Mouse (Mus musculus): ENCODE measurements around the gene Pom121l2.

Gene Pom121l2

GRCm38 (mm10) chr13:21980981-21981802, at the start of gene Pom121l2:
Gene Pom121l2 (plus strand): TSS chr13:21981194.
- DNase-seq (ENCODE audit: low read depth, low spot score): no peak

DNA sequence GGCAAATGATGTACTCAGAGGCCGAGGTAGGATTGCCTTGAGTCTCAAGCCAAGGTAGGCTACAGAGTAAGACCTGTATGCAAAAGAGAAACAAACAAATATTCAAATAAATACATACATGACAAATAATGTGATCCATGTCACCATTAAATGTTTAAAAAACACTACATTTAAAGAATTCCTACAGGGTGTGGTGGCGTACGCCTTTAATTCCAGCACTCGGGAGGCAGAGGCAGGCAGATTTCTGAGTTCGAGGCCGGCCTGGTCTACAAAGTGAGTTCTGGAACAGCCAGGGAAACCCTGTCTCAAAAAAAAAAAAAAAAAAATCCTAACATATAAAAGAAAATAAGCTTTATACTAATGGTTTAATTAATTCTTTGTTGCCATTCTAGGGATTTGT, 49.3 kb upstream of the Pom121l2 start:
- DNase-seq (ENCODE audit: low read depth, low spot score): no peak

- DNase-seq (ENCODE audit: low read depth, low spot score): no peak
Measured at GRCm38 (mm10) chr13:21933626-21934548, 47.1 kb upstream of the Pom121l2 start.

GRCm38 (mm10) chr13:21934982-21935791, 45.8 kb upstream of the Pom121l2 start:
- no peak for DNase-seq (ENCODE audit: low read depth, low spot score)

DNA sequence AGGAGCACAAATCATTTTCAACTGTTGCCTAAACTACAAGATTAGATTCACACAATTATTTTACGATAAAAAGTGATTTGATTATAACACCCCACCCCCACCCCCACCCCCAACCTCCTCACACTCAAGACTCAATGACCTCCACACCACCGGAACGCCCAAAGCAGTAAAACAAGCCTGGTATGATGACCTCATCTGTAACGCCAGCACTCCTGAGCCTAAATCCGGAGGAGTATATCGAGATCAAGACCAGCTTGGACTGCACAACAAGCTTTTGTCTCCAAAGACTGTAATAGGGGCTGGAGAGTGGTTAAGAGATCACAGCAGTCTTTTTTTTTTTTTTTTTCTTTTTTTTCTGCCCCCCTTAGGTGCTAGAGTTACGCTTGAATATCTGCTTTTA, 45.2 kb upstream of the Pom121l2 start:
- DNase-seq (ENCODE audit: low read depth, low spot score): no peak

- no peak for DNase-seq (ENCODE audit: low read depth, low spot score)
Measured at GRCm38 (mm10) chr13:21936968-21937367, 44.0 kb upstream of the Pom121l2 start.

- peak; percentile 80 for DNase-seq (ENCODE audit: low read depth, low spot score)
Measured at GRCm38 (mm10) chr13:21940213-21940612, 40.8 kb upstream of the Pom121l2 start.

DNA sequence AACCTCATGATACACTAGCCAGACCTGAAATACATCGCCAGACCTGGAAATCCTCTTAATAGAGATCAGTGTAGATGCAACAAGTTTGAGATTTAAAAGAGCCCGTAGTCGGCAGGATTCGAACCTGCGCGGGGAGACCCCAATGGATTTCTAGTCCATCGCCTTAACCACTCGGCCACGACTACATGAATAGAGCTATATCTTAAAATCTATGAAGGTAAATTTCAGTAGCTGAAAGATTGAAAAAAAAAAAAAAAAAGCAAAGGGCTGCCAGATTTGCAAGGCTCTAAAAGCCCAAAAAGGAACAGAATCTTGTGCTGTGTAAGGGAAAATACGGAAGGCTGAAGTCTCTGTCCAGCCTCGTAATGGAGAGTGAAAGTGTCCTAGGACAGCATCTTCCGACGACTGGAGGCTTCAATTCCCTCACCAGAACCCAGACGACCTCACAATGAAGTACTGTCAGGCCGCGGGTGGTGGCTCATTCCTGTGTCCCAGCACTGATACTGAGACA, 40.1 kb upstream of the Pom121l2 start:
- no peak for DNase-seq (ENCODE audit: low read depth, low spot score)

DNA sequence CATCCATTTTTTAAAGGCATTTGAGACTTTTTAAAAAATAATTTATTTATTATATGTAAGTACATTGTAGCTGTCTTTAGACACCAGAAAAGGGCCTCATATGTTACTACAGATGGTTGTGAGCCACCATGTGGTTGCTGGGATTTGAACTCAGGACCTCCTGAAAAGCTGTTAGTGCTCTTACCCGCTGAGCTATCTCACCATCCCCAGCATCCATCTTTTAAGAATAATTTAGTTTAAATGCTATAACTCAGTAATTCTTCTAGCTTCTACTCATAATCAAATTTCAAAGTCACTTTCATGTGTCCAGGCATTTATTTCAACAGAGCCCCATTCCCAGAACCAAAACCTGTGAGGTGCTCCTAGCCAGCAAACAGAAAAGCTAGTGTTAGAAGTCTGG, 37.4 kb upstream of the Pom121l2 start:
- no peak for DNase-seq (ENCODE audit: low read depth, low spot score)

DNA sequence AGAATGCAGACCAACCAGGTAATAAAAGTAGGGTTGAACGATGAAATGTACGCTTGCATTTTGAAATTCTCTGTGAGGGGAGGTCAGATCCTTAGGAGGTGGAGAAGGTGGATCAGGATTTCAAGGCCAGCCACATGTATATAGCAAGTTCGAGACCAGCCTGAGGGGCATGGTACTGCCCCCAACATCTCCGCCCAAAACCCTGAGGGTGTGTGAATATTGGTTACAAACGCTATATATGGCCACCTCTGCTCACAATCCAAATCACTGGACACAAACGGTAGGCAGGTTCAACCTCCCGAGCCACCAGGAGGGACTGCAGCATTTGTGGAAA, 36.4 kb upstream of the Pom121l2 start:
- no peak for DNase-seq (ENCODE audit: low read depth, low spot score)

DNA sequence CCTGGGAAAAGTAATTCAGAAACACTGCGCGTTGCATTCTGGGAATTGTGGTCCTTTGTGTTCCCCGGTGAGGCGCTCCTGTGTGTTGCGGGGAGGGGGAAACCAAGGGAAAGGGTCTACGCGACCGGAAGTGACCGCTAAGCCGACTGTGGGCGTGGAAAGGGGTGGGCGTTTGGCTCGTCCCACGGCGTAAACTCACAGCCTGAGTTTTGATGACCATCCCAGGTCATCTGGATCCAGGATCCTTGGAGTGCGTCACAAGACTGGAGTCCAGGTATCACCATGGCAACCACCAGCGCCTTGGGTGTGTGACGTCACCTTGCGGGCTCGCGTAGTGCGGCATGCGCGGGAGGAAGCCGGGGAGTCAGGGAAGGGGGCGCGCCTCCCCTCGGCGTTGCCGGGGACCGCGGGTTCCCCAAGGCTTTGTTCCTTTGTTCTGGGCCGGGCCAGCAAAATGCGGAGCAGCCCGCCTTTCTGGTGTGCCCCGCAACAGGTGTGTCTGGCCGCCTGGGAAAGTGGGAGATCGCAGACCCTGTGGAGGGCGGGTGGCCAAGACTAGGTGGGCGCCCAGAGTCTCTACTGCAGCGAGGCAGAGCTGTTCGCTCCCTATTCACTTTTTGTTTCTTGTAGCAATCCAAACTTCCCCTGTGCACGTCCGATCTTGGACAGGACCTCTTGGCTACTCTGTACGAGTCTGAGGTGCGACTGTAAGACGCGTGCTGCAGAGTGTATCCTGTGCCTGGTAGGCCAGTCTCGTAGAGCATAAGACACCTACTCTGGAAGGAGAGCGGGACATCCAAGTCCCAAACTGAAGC, 35.9 kb upstream of the Pom121l2 start, which contains the start of gene Zfp184:
TSS of gene Zfp184 (plus strand) at position 169 of the 815 bp plus-strand sequence.
- DNase-seq (ENCODE audit: low read depth, low spot score): peak; percentile 92

DNA sequence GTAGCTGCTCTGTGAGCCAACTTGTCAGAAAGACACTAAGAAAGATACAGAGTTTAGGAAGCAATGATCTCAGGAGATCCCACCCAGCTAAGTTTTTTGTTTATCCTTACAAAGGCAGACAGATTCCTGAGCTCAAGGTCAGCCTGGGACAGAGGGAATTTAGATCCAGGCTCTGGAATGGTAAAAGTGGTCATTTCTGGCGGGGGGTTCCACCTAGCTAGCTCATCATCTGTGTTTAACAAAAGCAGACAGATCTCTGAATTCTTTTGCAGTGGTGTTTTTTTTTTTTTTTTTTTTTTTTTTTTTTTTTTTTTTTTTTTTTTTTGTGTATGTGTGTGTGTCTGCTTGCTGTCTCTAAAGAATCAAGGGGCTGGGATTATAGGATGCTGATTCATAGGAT, 11.7 kb upstream of the Pom121l2 start:
- no peak for DNase-seq (ENCODE audit: low read depth, low spot score)

- no peak for DNase-seq (ENCODE audit: low read depth, low spot score)
Measured at GRCm38 (mm10) chr13:21969816-21970215, 11.2 kb upstream of the Pom121l2 start.

DNA sequence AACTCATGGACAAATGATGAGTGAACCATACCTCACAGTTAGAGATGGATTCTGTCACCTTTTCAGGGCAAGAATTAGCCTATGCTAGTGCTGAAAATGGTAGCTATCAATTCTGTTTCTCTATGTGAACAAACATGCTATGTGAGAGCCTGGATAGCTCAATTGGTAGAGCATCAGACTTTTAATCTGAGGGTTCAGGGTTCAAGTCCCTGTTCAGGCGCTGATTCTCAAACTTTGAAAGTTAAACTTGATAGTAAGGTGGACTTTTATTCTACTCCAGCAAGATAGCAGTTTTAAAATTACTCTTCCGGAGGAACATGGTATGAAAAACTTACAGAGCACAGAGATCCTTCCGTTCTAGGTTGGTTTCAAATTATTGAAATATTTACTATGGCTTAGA, 9.4 kb upstream of the Pom121l2 start:
- DNase-seq (ENCODE audit: low read depth, low spot score): no peak

DNA sequence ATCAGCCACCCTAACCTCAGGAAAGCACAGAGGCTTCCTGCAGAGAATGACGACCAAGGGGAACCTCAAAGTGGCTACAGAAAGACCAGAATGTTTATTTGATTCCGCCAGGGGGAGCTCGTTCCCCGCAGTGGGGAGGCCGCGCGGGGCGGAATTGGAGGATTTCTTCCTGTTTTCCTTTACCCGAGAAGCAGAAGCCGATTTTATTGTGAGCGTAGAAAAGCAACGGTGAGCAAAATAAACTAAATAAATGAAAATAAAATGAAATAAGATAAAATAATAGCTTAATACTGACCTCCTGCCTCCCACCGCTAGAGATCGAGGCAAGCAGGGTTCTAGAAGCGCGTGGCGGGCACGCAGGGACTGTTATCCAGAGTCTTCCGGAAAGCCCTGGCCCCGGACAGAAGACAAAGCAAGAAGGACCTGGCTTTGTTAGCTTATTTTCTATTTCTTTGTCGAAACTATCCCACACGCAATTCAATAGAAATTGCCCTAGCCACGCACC, 6.7 kb upstream of the Pom121l2 start:
- DNase-seq (ENCODE audit: low read depth, low spot score): peak; percentile 79

DNA sequence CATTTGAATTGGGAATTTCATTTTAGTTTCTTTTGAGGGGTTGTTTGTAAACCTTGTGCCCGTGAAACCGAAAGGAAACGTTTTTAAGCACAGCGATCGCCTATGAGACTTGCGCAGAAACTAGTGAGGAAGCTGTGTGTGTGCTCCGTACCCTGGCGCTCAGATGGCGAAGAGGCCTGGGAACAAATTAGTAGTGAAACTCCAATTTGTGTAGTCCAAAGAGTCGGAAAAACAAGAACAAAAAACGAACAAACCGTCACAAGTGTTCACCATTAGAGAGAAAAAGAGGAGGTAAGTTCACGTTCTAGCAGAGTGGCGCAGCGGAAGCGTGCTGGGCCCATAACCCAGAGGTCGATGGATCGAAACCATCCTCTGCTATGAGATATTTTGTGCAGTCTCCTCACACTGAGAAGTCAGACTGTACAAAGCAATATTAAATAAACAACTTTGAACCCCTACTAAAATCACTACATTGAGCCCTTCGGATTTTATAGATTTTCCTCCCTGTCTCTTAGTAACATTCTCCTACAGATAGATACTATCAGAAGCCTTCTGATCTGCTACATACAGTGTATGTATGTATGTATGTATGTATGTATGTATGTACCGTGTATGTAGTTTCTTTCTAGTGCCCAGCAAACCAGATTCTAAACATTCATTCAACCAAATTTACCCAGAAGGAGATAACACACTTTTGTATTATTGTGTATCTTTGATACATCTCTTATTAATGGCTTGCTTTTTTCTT, 6.1 kb upstream of the Pom121l2 start:
- peak; percentile 72 for DNase-seq (ENCODE audit: low read depth, low spot score)

DNA sequence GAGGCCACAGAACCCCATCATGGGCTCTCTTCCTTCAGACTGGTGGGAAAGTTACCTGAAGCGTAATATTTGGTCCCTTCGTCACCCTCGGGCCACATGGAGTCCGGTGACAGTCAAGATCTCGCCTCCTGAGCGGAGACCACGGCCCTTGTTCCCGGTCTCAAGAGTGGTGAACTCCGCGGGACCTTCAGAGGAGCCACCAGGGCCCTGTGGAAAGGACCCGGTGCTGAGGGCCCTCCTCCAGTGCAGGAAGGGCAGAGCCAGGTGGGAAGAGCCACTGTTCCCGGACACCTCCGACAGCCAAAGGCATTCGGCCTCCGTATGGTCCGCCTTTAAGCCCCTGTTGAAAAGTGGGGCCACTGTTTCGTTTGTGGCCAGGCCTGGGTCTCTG, 804 bp downstream of the Pom121l2 start:
- DNase-seq (ENCODE audit: low read depth, low spot score): no peak

GRCm38 (mm10) chr13:21984486-21984885, 3.5 kb downstream of the Pom121l2 start:
- no peak for DNase-seq (ENCODE audit: low read depth, low spot score)

GRCm38 (mm10) chr13:21992550-21992949, 11.6 kb downstream of the Pom121l2 start:
- no peak for DNase-seq (ENCODE audit: low read depth, low spot score)

All from brain, embryonic 18.5 days (tissue).